Mouse (Mus musculus): ENCODE measurements around the gene Fto. TPM values are rescaled to one million over a fixed set of nuclear protein-coding genes. Genes with fewer than 3 reads are reported as not detected.

Gene Fto
- total RNA-seq, 2 experiments from 2014 or later: 24.6 to 53.8 TPM

DNA sequence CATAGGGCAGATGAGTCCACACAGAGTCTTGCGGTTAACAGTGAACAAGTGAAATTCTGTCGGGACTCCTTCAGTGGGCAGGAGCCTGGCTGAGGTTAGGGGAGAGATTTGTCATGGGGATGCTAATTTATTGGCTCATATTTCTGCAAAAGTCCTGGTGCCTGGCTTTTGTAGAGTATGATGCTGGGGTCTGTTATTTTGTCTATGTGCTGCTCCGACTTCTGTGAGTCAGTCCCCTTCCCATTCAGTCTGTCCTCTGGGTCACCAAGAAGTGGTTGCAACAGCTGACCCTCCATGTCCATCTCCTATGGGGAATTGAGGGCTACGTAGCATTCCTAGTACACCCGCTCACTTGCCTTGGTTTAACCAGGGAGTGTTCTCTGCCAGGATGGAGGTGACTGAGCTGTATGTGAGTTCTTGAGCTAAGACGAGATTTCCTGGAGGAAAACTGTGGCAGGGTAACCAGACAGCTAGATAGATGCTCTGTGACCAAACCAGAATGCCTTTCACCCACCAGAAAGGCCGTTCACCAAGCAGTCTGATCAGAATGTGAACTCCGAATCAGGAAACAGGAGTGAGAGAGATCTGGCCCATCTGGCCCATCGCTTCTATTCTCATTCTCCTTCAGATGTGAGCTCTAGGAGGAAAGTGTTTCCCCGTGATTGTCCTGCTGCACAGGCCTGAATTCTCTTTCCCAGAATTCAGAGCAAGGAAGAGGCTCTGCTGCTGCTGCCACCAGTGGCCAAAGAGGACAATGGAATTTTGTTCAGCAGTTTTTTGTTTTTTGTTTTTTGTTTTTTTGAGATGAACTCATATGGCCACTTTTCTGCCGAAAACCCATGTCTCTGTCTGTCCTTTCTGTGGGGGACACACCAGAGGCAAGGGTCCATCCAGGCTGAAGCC is 302.7 kb downstream of the Fto start:
- no peak for ATAC-seq (replicated peaks; ENCODE audit: low FRiP score, low TSS enrichment, poor library complexity, severe bottlenecking)

DNA sequence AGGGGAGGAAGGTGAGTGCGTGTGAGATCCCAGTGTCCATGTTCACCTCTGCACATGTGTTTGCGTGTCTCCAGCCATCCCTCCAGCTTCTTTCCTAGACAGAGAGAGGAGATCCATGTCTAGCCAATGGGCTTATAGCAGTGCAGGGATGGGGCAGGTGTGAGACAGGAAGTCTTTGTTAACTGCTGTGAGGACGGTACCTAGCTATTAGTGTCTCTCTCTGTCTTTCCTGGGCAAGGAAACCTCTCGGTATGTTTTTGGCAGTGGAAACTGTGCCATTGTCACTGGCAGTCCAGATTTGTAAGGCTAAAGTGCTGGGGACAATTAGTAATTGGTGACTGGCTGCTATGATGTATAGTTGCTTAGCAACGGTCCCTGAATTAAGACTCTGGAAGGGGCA is 304.4 kb downstream of the Fto start:
- no peak for ATAC-seq (replicated peaks; ENCODE audit: low FRiP score, low TSS enrichment, poor library complexity, severe bottlenecking)

DNA sequence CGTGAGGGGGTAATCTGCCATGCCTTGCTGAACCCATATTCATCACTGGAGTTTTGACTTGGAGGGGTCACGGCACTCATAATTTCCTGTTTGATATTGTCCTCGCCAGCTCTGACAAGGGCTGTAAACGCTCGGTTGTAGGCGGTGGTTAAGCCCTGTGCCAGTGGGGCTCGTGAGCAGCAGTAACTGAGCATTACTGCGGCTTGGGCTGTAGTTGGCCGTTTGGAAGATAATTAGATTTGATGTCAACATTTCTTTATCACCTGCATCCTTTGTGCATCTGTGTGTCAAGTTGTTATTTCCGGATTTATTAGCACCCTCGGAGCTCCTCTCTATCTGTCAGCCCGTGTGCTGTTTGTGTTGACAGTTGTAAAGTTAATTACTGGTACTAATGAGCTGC is 309.4 kb downstream of the Fto start:
- no peak for ATAC-seq (replicated peaks; ENCODE audit: low FRiP score, low TSS enrichment, poor library complexity, severe bottlenecking)

DNA sequence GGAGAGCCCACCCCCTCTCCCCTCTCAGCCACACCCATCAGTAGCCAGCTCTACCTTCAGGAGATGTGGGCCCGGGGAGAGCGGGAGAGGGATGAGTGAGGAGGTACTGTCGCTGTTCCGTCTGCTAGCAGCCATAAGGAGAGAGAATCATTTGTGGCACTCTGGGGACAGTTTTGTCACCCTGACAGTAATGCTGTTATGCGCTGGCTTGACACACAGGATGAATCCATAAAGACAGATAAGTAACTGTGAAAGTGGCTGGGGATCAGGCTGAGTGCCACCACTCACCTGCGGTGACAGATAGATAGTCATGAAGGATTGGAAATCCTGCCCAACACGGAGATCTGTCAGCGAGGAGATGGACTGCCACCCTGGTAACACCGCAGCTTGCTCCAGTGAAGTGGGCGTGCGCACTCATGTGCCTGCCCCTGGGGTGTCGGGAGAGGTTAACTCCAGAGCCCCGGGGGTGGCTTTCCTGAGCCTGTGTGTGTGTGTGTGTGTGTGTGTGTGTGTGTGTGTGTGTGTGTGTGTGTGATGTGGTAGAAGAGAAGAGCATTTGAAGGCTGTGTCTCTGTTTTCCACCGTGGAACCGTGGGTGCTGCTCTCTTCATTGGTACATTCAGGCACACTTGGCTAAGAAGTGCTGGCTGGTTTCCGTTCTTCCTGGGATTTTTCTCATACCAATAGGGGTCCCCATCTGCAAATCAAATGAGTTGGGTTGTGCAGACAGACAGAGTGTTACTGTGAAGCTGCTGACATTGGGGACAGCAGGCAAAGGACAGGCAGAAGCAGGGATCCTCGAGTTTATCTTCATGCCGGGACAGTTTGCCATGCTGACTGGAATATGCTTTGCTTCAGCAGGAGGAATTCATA is 312.6 kb downstream of the Fto start:
- no peak for ATAC-seq (replicated peaks; ENCODE audit: low FRiP score, low TSS enrichment, poor library complexity, severe bottlenecking)

DNA sequence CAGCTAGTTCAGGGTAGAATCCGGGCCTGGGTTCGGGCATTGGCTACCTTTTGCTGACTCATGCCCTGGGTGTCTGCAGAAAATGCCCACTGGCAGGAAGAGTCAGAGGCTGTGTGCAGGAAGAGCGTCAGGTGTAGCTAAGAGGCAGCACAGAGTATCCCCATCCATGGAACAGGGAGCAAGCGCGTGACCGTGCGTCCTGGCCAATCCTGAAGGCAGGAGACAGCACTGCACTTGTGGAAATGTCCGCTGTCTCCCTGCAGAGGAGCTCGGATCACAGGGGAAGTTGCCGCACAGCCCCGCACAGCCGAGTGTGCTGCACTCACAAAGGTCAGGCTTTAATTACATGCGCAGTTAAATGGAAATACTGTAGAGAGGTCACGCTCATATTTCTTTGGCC is 316.3 kb downstream of the Fto start:
- peak; percentile 34; the same call in 1 of the 2 replicates for ATAC-seq (replicated peaks; ENCODE audit: low FRiP score, low TSS enrichment, poor library complexity, severe bottlenecking)

DNA sequence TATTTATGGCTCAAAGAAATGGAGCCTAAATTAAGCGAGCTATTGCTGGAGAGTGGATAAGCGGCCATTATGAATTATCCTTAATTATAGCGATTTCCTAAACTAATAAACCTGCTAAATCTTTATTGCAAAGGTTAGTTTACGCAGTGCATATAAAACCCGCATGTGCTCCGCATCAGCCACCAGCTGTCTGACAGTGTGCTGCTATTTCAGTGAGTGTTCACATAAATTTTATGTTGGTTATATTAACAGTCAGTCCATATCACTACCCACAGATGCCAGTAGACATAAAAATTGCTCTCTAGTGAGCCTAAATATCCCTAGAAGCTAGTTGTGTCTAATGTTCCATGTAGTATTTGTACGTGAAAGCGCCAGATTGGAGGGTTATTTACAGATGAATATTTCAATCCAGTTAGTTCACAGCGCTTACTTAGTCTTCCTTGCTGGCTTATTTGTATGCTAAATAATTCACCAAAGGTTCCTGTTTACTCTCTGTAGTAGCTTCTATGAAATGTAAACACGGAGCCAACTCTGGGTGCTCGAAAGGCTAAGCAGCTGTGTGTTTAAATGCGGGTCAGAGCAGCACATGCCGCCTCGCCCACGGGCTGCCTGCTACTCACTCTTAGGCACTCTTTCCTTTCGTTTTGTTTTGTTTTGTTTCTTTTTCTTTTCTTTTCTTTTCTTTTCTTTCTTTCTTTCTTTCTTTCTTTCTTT is 317.2 kb downstream of the Fto start:
- no peak for ATAC-seq (replicated peaks; ENCODE audit: low FRiP score, low TSS enrichment, poor library complexity, severe bottlenecking)

DNA sequence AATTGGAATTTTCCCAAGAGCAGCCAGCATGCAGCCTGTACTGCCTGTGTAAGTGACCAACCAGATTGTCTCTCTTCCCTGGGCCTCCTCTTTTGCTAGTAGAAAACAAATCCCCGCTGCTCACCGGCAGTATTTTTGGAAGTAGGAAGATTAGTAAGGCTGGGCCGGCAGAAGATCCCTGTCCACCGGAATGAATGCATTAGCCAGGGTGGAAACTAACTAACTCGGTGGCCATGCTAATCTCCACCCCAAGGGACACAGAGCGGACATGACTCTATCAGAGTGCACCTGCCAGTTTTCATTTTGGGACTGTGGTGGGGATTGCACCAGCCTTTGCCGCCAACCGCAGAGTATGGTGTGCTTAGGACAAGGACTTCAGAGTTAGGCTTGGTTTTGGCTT is 319.1 kb downstream of the Fto start:
- no peak for ATAC-seq (replicated peaks; ENCODE audit: low FRiP score, low TSS enrichment, poor library complexity, severe bottlenecking)

DNA sequence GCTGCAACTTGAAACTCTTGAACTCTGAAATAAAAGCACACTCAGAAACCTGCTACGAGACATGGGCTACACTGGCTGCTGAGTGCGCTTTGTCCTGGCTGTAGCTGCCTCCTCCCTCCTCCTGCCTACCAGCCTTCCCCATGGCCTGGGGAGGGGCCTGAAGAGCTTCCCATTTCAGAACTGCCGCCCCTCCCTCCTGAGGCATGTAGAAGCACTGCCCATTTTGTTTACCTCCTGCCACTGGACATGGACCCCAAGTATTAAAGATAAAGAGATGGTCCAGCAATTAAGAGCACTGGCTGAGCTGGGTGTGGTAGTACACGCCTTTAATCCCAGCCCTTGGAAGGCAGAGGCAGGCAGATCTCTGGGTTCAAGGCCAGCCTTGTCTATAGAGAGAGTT is 322.1 kb downstream of the Fto start:
- no peak for ATAC-seq (replicated peaks; ENCODE audit: low FRiP score, low TSS enrichment, poor library complexity, severe bottlenecking)

DNA sequence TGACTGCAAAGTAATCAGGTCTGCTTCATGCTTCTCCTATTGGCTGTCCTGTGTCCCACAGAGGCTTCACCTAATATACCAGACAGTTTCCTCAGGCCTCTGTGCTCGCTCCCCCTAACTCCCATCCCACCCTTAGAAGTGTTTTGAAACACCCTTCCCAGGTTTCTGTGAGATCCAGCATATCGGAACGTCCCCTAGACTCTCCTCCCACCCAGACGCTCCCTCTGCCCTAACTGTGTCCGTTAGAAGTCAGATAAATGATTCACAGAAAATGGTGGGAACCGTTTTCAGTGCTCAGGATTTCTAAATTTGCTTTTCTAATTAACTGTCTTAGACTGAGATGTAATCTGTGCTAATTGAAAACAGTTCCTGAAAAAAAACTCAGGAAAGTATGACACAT is 323.6 kb downstream of the Fto start:
- no peak for ATAC-seq (replicated peaks; ENCODE audit: low FRiP score, low TSS enrichment, poor library complexity, severe bottlenecking)

DNA sequence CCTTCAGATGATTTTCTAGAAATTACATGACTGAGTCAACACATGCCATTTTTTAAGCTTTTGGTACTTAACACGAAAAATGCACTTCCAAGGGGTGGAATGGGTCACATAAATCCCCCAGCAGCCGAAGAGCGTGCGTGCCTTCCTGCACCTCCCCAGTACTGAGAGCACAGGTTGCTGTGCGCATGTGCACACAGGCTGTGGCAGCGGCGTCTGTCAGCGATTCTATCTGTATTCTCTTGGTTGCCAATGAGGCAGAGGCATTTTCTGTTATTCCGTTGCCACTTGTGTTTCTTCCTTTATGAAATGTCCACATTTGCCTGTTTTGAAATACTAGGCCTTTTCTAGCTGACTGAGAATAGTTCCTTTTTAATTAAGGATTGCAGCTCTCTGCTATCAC is 324.4 kb downstream of the Fto start:
- ATAC-seq (replicated peaks; ENCODE audit: low FRiP score, low TSS enrichment, poor library complexity, severe bottlenecking): no peak

DNA sequence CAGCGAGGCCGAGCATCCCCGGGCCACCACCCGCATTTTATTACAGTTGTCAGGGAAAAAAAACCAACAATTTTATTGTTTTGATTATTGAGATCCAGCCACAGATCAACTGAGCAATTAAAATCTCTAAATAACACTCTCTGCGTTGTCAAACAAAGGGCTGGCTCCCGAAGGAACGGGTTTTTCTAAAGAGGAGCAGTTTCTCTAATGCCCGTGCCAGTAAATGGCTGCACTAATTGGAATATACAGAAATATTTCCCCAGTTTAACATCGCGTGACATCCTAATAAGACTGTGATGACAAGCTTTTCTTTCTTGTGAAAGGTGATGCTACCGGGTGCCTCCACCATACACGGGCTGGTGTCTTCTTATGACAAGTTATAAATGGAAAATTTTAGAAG is 324.9 kb downstream of the Fto start:
- no peak for ATAC-seq (replicated peaks; ENCODE audit: low FRiP score, low TSS enrichment, poor library complexity, severe bottlenecking)

DNA sequence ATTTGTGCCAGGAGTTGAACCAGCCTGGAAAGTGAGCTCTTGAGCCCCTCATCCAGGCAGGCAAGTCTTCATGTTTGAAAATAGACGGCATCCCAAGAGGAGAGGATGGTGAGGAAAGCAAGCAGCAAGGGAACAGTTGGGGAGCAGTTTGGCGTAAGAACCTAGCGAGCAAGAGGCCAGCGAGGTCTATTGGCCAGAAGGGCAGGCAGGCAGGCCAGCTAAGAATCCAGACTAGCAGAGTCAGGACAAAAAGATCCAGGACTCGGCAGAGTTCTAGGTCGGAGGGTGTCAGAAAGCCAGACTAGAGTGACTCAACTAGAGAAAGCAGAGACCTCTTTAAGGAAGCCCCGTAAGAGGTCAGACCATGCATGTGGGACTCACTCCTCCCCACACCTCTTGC is 327.1 kb downstream of the Fto start:
- no peak for ATAC-seq (replicated peaks; ENCODE audit: low FRiP score, low TSS enrichment, poor library complexity, severe bottlenecking)

DNA sequence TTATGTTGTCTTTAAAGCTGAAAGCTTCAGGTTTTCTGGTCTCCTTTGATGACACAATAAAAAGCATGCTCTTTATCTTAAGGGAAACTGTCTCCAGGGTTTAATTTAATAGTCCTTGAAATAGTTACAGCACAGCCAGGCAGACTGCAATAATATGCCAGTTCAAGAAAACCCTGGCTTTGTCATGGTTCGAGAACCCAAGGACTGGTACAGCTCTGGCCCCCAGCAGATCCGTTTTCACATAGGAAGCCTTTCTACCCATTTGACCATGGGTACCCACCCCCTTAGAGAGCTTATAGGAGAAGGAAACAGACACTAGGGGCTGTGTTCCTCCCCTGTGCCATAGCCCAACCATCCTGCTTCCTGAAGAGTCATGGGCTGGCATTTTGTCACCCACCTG is 332.2 kb downstream of the Fto start:
- no peak for ATAC-seq (replicated peaks; ENCODE audit: low FRiP score, low TSS enrichment, poor library complexity, severe bottlenecking)

DNA sequence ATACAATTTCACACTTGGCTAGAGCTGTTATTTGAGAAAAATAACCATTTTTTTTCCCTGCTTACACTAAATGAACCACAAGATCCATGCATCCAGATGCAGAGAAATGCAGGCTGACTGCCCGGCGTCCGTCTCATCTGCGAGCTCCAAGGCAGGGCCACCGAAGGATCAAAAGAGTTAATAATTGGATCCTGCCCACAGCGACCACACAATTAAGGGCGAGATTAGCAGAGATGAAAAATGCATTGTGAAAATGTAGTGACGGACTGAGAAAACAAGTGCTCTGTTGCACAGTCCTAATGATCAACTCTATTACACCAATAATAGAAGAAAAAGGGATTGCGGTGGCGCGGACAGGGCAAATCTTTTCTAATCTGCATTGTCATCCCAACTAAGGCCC is 334.6 kb downstream of the Fto start:
- ATAC-seq (replicated peaks; ENCODE audit: low FRiP score, low TSS enrichment, poor library complexity, severe bottlenecking): no peak

DNA sequence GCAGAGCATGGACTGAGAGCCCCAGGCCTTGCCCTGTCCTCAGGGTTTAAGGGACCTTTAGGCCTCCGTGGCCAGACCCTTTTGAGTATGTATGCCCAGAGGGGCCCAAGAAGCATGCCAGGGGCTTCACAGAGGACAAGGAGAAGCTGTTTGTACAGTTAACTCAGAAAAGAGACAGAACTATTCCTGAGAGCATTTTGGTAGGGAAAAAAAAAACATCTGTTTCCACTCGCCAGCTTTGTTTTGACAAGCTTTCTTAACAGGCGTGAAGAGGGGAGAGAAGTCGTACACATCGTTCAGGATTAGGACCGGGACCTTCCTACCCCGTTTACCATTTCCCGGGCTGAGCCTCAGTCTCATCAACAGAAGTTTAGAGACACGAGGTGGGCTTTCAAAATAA is 335.5 kb downstream of the Fto start:
- ATAC-seq (replicated peaks; ENCODE audit: low FRiP score, low TSS enrichment, poor library complexity, severe bottlenecking): no peak

DNA sequence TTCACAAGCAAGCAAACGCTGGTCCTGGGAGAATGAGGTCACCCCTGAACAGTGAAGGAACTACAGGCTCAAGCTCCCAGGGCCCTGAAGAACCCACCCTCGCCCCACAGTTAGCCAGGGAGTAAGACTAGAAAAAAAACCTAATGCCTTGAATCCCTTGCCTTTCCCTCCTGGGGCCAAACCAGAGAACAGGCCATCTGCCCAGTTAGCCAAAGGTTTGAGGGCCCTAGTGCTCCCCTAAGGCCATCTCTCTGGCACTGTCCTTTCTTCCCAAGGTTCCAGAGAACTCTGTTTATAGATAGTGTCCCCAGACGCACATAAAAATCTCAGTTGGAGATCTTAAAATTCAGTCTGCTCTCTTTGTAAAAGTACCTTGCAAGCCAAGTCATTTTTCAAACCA is 340.2 kb downstream of the Fto start:
- ATAC-seq (replicated peaks; ENCODE audit: low FRiP score, low TSS enrichment, poor library complexity, severe bottlenecking): no peak

DNA sequence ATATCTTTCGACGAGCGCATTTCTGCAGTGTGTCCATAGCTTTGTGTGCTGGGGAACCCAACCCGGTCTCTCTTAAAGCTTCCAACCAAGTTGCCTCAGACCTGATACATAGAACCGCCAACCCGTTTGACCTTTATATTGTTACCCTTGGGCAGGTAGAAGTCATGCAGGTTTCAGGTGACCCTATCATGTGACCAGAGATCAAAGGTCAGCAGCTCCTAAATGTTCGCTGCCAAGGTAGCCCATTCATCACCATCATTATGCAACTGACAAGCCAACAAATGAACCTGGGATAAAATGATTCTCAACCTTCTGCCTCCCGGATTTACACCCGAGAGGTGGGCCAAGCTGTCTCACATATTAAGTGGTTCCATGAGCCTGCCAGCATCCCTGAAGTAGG is 344.1 kb downstream of the Fto start:
- no peak for ATAC-seq (replicated peaks; ENCODE audit: low FRiP score, low TSS enrichment, poor library complexity, severe bottlenecking)

DNA sequence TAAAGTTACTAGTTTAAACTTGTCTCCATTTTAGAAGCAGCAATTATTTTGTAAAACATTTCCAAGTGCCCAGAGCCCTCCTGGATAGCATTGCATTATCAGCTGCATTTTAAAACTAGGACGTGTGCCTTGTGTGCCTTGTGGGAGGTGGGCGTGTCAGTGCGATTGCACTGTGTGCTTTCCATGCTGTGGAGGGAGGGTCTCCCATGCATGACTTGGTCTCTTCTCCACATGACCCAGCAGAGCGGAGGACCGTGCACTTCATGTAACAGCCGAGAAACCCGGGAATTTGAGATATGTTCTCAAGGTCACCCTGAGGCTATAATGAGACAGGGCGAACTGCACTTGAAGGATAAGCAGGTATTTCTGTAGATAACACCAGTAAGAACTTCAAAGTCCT is 347.6 kb downstream of the Fto start:
- no peak for ATAC-seq (replicated peaks; ENCODE audit: low FRiP score, low TSS enrichment, poor library complexity, severe bottlenecking)

DNA sequence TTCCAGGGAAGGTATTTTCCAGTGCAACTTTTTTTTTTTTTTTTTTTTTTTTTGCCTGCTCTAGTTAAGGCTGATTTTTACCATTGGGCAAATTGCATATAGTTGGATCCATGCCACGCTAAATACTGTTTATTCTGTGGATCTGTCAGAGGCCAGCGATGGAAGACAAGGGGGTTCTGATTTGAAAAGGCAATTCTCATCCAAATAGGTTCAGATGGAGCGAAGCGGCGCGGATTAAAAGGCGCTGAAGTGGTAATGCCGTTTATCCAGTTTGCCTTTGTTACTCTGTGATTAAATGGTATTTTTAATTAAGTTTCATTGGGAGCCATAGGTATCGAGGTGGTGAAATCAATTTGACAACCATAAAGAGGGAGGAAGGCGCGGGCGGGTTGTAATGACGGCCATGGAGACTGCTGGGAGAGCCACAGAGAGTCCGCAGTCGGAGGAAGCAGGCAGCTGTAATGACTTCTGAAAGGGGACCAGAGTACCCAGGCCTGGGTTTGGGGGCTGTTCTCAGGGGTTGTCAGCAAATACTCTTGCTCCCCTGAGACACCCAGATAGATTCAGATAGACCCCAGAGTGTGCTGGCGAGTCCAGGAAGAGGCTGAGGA is 356.2 kb downstream of the Fto start:
- ATAC-seq (replicated peaks; ENCODE audit: low FRiP score, low TSS enrichment, poor library complexity, severe bottlenecking): no peak

DNA sequence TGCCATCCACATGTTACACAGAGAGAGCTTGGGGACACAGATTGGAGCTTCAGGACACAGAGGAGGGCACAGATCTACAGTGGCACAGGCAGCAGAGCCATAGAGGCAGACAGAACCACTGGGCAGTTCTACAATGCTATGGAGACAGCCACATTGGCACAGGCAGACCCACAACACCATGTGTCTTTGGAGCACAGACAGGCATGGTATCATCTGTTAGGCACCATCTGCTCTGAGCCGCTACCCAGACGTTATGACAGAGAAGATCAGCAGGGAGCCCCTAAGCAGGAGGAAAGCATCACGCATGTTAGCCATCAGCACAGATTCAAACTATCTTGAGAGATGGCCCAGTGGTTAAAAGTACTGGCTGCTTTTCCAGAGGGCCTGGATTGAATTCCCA is 363.6 kb downstream of the Fto start:
- ATAC-seq (replicated peaks; ENCODE audit: low FRiP score, low TSS enrichment, poor library complexity, severe bottlenecking): no peak

All from megakaryocyte-erythroid progenitor cell, adult 5-6 weeks (primary cell).